Mouse (Mus musculus) intestine, embryonic 16.5 days (tissue): ENCODE measurements around the gene 9130213A22Rik. TPM values are rescaled to one million over a fixed set of nuclear protein-coding genes. Genes with fewer than 3 reads are reported as not detected.
A peak's percentile ranks its signal among the peaks of the same experiment; 100 is the strongest.

Source experiments
- ATAC-seq: fragments of 200-750 bp; cut with Nextera tagmentation; 2 replicates; pipeline ENCODE4 v1.8.0; 2017; ENCODE audit warnings: moderate TSS enrichment, moderate library complexity
- H3K27ac ChIP-seq: fragments of 300-500 bp; sonication (generic); 2 replicates; pipeline ENCODE4 v1.5.1; 2014; ENCODE audit warnings: mild to moderate bottlenecking, low read length
- H3K27me3 ChIP-seq: fragments of 300-500 bp; sonication (generic); replicated peaks from 2 replicates; pipeline ENCODE4 v1.6.1; 2014; ENCODE audit warnings: low read length, control low read depth, mixed read lengths; ENCODE audit not compliant: control insufficient read depth, insufficient read depth
- H3K36me3 ChIP-seq: fragments of 300-500 bp; sonication (generic); 2 replicates; pipeline ENCODE4 v1.6.1; 2014; ENCODE audit warnings: low read length, control low read depth; ENCODE audit not compliant: control insufficient read depth, insufficient read depth
- H3K4me1 ChIP-seq: fragments of 300-500 bp; sonication (generic); 2 replicates; pipeline ENCODE4 v1.6.1; 2014; ENCODE audit warnings: low read length, control low read depth, mixed read lengths; ENCODE audit not compliant: control insufficient read depth, insufficient read depth
- H3K4me2 ChIP-seq: fragments of 300-500 bp; sonication (generic); 2 replicates; pipeline ENCODE4 v1.6.1; 2014; ENCODE audit warnings: low read depth, low read length, control low read depth
- H3K4me3 ChIP-seq: fragments of 300-500 bp; sonication (generic); 2 replicates; pipeline ENCODE4 v1.5.1; 2014; ENCODE audit warnings: mild to moderate bottlenecking, low read length
- H3K9ac ChIP-seq: fragments of 300-500 bp; sonication (generic); 2 replicates; pipeline ENCODE4 v1.6.1; 2014; ENCODE audit warnings: low read depth, low read length
- H3K9me3 ChIP-seq: fragments of 300-500 bp; sonication (generic); 2 replicates; pipeline ENCODE4 v1.6.1; 2016; ENCODE audit warnings: low read length, control low read depth; ENCODE audit not compliant: control insufficient read depth
- WGBS: fragments of 180-500 bp; shearing (Covaris S2); extraction: QIAGEN DNeasy Blood & Tissue Kit; methylation state at CpG from one replicate; pipeline ENCODE4 v1.1.7; 2014; 5-methylcytosine and 5-hydroxymethylcytosine counted together
- polyA plus RNA-seq: library from polyadenylated mRNA; unstranded; fragments of >200 nt; fragmentation: Nextera tagmentation; extraction: Ambion mirVana; gene quantifications from 2 replicates; pipeline ENCODE4 v1.2.1, GENCODE M21; 2015

Gene 9130213A22Rik
- polyA plus RNA-seq, 1 experiment from 2014 or later: 0.29 TPM

- WGBS: 56% methylated on average over 6 of the region's 6 CpGs
- Histone ChIP-seq H3K4me3 (no peak overlapping the region), H3K4me2 (no peak overlapping the region), H3K9ac (no peak overlapping the region), H3K27ac (no peak overlapping the region), H3K4me1 (peaks cover 27% of the 10 kb centered on the region), H3K27me3 (no peaks in the 10 kb centered on the region), H3K9me3 (no peaks in the 10 kb centered on the region), H3K36me3 (no peaks in the 10 kb centered on the region)
- ATAC-seq: no peak
These were observed 36.8 kb downstream of the 9130213A22Rik start for GRCm38 (mm10) chr11:69085608-69086007.

- Histone ChIP-seq H3K4me2 (no peak overlapping the region), H3K36me3 (no peaks in the 10 kb centered on the region), H3K27ac (no peak overlapping the region), H3K4me3 (no peak overlapping the region), H3K4me1 (no peaks in the 10 kb centered on the region), H3K27me3 (no peaks in the 10 kb centered on the region), H3K9ac (no peak overlapping the region), H3K9me3 (no peaks in the 10 kb centered on the region)
- ATAC-seq: no peak
- 83% methylated on average over 7 of the region's 7 CpGs for WGBS
These were observed 40.8 kb downstream of the 9130213A22Rik start for GRCm38 (mm10) chr11:69081613-69082012.

GRCm38 (mm10) chr11:69080855-69081222 is 41.5 kb downstream of the 9130213A22Rik start:
- Histone ChIP-seq H3K4me1 (no peaks in the 10 kb centered on the region), H3K4me2 (no peak overlapping the region), H3K4me3 (no peak overlapping the region), H3K27ac (no peak overlapping the region), H3K9ac (no peak overlapping the region), H3K27me3 (no peaks in the 10 kb centered on the region), H3K36me3 (no peaks in the 10 kb centered on the region), H3K9me3 (no peaks in the 10 kb centered on the region)
- 86% methylated on average over 8 of the region's 8 CpGs for WGBS
- no peak for ATAC-seq

GRCm38 (mm10) chr11:69080102-69080854 is 42.1 kb downstream of the 9130213A22Rik start:
- no peaks in the 10 kb centered on the region for H3K9me3 ChIP-seq
- peak overlapping the region; percentile 14; the same call in 1 of the 2 replicates for H3K27ac ChIP-seq
- H3K4me1 ChIP-seq: no peaks in the 10 kb centered on the region
- no peak overlapping the region for H3K4me3 ChIP-seq
- no peak overlapping the region for H3K9ac ChIP-seq
- no peaks in the 10 kb centered on the region for H3K36me3 ChIP-seq
- 75% methylated on average over 15 of the region's 15 CpGs for WGBS
- peak; percentile 83 for ATAC-seq
- H3K27me3 ChIP-seq: no peaks in the 10 kb centered on the region
- H3K4me2 ChIP-seq: no peak overlapping the region

GRCm38 (mm10) chr11:69078805-69079438 is 43.5 kb downstream of the 9130213A22Rik start:
- Histone ChIP-seq H3K9me3 (no peaks in the 10 kb centered on the region), H3K4me2 (no peak overlapping the region), H3K4me1 (peaks cover 7% of the 10 kb centered on the region; the same call in 1 of the 2 replicates), H3K9ac (no peak overlapping the region), H3K27ac (no peak overlapping the region), H3K4me3 (no peak overlapping the region), H3K36me3 (no peaks in the 10 kb centered on the region), H3K27me3 (no peaks in the 10 kb centered on the region)
- no peak for ATAC-seq
- 65% methylated on average over 5 of the region's 5 CpGs for whole genome bisulfite sequencing

- H3K4me1 ChIP-seq: peaks cover 7% of the 10 kb centered on the region; the same call in 1 of the 2 replicates
- no peak for ATAC-seq
- WGBS: 61% methylated on average over 6 of the region's 6 CpGs
- no peak overlapping the region for H3K9ac ChIP-seq
- no peak overlapping the region for H3K27ac ChIP-seq
- H3K27me3 ChIP-seq: no peaks in the 10 kb centered on the region
- H3K4me2 ChIP-seq: no peak overlapping the region
- no peaks in the 10 kb centered on the region for H3K9me3 ChIP-seq
- no peak overlapping the region for H3K4me3 ChIP-seq
- no peaks in the 10 kb centered on the region for H3K36me3 ChIP-seq
These were observed 44.3 kb downstream of the 9130213A22Rik start for GRCm38 (mm10) chr11:69078041-69078440.

- Histone ChIP-seq H3K4me1 (peaks cover 11% of the 10 kb centered on the region; the same call in 1 of the 2 replicates), H3K4me3 (no peak overlapping the region), H3K27me3 (no peaks in the 10 kb centered on the region), H3K4me2 (no peak overlapping the region), H3K9me3 (no peaks in the 10 kb centered on the region), H3K9ac (no peak overlapping the region), H3K36me3 (no peaks in the 10 kb centered on the region), H3K27ac (no peak overlapping the region)
- WGBS: 78% methylated on average over 9 of the region's 9 CpGs
- ATAC-seq: no peak
These were observed 45.1 kb downstream of the 9130213A22Rik start for GRCm38 (mm10) chr11:69077316-69077715.

GRCm38 (mm10) chr11:69076572-69076971 is 45.8 kb downstream of the 9130213A22Rik start:
- Histone ChIP-seq H3K4me3 (no peak overlapping the region), H3K9me3 (no peaks in the 10 kb centered on the region), H3K4me1 (peaks cover 13% of the 10 kb centered on the region), H3K36me3 (no peaks in the 10 kb centered on the region), H3K27ac (no peak overlapping the region), H3K27me3 (no peaks in the 10 kb centered on the region), H3K4me2 (no peak overlapping the region), H3K9ac (no peak overlapping the region)
- no peak for ATAC-seq
- WGBS: 74% methylated on average over 5 of the region's 5 CpGs

- no peaks in the 10 kb centered on the region for H3K9me3 ChIP-seq
- no peak for ATAC-seq
- no peak overlapping the region for H3K4me2 ChIP-seq
- no peak overlapping the region for H3K27ac ChIP-seq
- H3K4me1 ChIP-seq: peaks cover 19% of the 10 kb centered on the region
- H3K36me3 ChIP-seq: no peaks in the 10 kb centered on the region
- no peak overlapping the region for H3K4me3 ChIP-seq
- 58% methylated on average over 8 of the region's 9 CpGs for WGBS
- no peaks in the 10 kb centered on the region for H3K27me3 ChIP-seq
- no peak overlapping the region for H3K9ac ChIP-seq
These were observed 46.5 kb downstream of the 9130213A22Rik start for GRCm38 (mm10) chr11:69075764-69076479.
